Comparison of ENCODE assay signal across 9 mouse cellular contexts in genomic region chr11:53243199-53243598, GRCm38 (mm10). TPM values are rescaled to one million over a fixed set of nuclear protein-coding genes. Genes with fewer than 3 reads are reported as not detected.
DNase-seq lines count a peak whose midpoint lies in the region; ATAC-seq lines count a peak whose summit lies in the region.
"Had no signal": no experiment of that assay in that cellular context is flagged by ENCODE, and none has a peak within 500 bp of the region (broad histone marks: within the 10 kb centered on the region; RNA-seq: fewer than 3 reads in every experiment).

No protein-coding gene starts in this region.

- H3K9ac ChIP-seq in hindbrain, embryonic 14.5 days, result no peak overlapping the region
- no peak overlapping the region for H3K9ac ChIP-seq in embryonic facial prominence, embryonic 11.5 days (replicated peaks; ENCODE audit: low read length)

- no peak overlapping the region for H3K4me3 ChIP-seq in hindbrain, embryonic 10.5 days
- H3K4me3 ChIP-seq in hindbrain, embryonic 14.5 days (replicated peaks; ENCODE audit: low read length), result no peak overlapping the region
- H3K4me3 ChIP-seq in embryonic facial prominence, embryonic 11.5 days (ENCODE audit: low read depth, low read length), result no peak overlapping the region
- H3K4me3 ChIP-seq: myocyte had no signal

- intact Hi-C loops in left cerebral cortex, postnatal 36 days (cut with DNase I), result no loop called here

- H3K27me3 ChIP-seq in hindbrain, embryonic 10.5 days (ENCODE audit: insufficient read depth, poor library complexity, severe bottlenecking), result no peaks in the 10 kb centered on the region
- no peaks in the 10 kb centered on the region for H3K27me3 ChIP-seq in hindbrain, embryonic 14.5 days (ENCODE audit: control insufficient read depth, insufficient read depth, low read length)
- H3K27me3 ChIP-seq in embryonic facial prominence, embryonic 11.5 days (ENCODE audit: control insufficient read depth, insufficient read depth, low read length), result no peaks in the 10 kb centered on the region

- H3K9me3 ChIP-seq in hindbrain, embryonic 10.5 days, result no peaks in the 10 kb centered on the region
- H3K9me3 ChIP-seq in hindbrain, embryonic 14.5 days (ENCODE audit: control insufficient read depth, low read length), result 0 out of 2 replicates have a peak, but pooled peaks cover 3% of the 10 kb centered on the region
- no peaks in the 10 kb centered on the region for H3K9me3 ChIP-seq in embryonic facial prominence, embryonic 11.5 days (replicated peaks; ENCODE audit: control insufficient read depth, low read length)

- 45% methylated on average over 11 of the region's 11 CpGs for WGBS in hindbrain, embryonic 10.5 days
- WGBS in hindbrain, embryonic 14.5 days, result 46% methylated on average over 11 of the region's 11 CpGs
- 47% methylated on average over 11 of the region's 11 CpGs for WGBS in embryonic facial prominence, embryonic 11.5 days

- no peaks in the 10 kb centered on the region for H3K36me3 ChIP-seq in hindbrain, embryonic 10.5 days
- H3K36me3 ChIP-seq in hindbrain, embryonic 14.5 days (replicated peaks; ENCODE audit: control insufficient read depth, insufficient read depth), result no peaks in the 10 kb centered on the region
- no peaks in the 10 kb centered on the region for H3K36me3 ChIP-seq in embryonic facial prominence, embryonic 11.5 days (replicated peaks; ENCODE audit: control insufficient read depth, insufficient read depth, low read depth, low read length)

- no peak overlapping the region for H3K4me2 ChIP-seq in hindbrain, embryonic 14.5 days (replicated peaks)
- no peak overlapping the region for H3K4me2 ChIP-seq in embryonic facial prominence, embryonic 11.5 days (ENCODE audit: low read depth, low read length)

- H3K27ac ChIP-seq in hindbrain, embryonic 10.5 days, result no peak overlapping the region
- H3K27ac ChIP-seq in hindbrain, embryonic 14.5 days, result no peak overlapping the region
- no peak overlapping the region for H3K27ac ChIP-seq in embryonic facial prominence, embryonic 11.5 days (replicated peaks; ENCODE audit: low read depth, low read length)

- ATAC-seq in hindbrain, embryonic 14.5 days (ENCODE audit: low FRiP score), result no peak
- no peak for ATAC-seq in embryonic facial prominence, embryonic 11.5 days (replicated peaks; ENCODE audit: insufficient number of reproducible peaks, low FRiP score, low TSS enrichment, low read depth)
- 0 out of 2 replicates have a peak, but pooled peaks have one; percentile 34 for ATAC-seq in megakaryocyte progenitor cell, adult 5-6 weeks (replicated peaks; ENCODE audit: poor library complexity)

- DNase-seq in hindbrain, embryonic 10.5 days (ENCODE audit: low spot score), result peak; percentile 46
- no peak for DNase-seq in hindbrain, embryonic 14.5 days (ENCODE audit: low spot score)
- peak; percentile 15 for DNase-seq in urinary bladder, postnatal 25 days (ENCODE audit: low spot score)
- no peak for DNase-seq in urinary bladder, adult 2 months (ENCODE audit: low spot score)
- peak; percentile 51 for DNase-seq in embryonic facial prominence, embryonic 11.5 days (ENCODE audit: low spot score)
- DNase-seq in left cerebral cortex, postnatal 36 days (ENCODE audit: low spot score in 2 of 2), result no peak
- no peak for DNase-seq in right cerebral cortex, postnatal 14 days

- no peaks in the 10 kb centered on the region for H3K4me1 ChIP-seq in hindbrain, embryonic 10.5 days (replicated peaks)
- no peaks in the 10 kb centered on the region for H3K4me1 ChIP-seq in hindbrain, embryonic 14.5 days (replicated peaks; ENCODE audit: control insufficient read depth, insufficient read depth, low read length)
- no peaks in the 10 kb centered on the region for H3K4me1 ChIP-seq in embryonic facial prominence, embryonic 11.5 days (ENCODE audit: control insufficient read depth, insufficient read depth, low read length)

RNA-seq across cellular contexts. Expression of gene Hspa4, which starts 57.1 kb away (rescaled TPM):
- polyA plus RNA-seq in hindbrain, embryonic 10.5 days (2016; fragmentation: Nextera tagmentation; extraction: Ambion mirVana), result 91.2 and 112 TPM in 2 replicates
- polyA plus RNA-seq in hindbrain, embryonic 14.5 days (2014; fragmentation: Nextera tagmentation; extraction: Ambion mirVana), result 51.5 and 52.7 TPM in 2 replicates
- 49.3 and 60.3 TPM in 2 replicates for polyA plus RNA-seq in urinary bladder, adult 2 months (2012; rRNA removed)
- 123 and 148 TPM in 2 replicates for polyA plus RNA-seq in embryonic facial prominence, embryonic 11.5 days (2014; fragmentation: Nextera tagmentation; extraction: Ambion mirVana)
- total RNA-seq in megakaryocyte progenitor cell, adult 5-6 weeks (2015), result 148 and 151 TPM in 2 replicates
- 371 and 490 TPM in 2 replicates for total RNA-seq in megakaryocyte progenitor cell, adult 5-6 weeks (2017)
- 100 to 1,000 TPM; 163 to 181 TPM for total RNA-seq in left cerebral cortex, postnatal 36 days (2021)

Comparison
In these comparisons a context has a peak if more than half of its experiments do, and no peak if none do; other contexts are left out.
1. DNase-seq: peak in hindbrain, embryonic 10.5 days (single experiment), urinary bladder, postnatal 25 days (single experiment) and embryonic facial prominence, embryonic 11.5 days (single experiment); none in hindbrain, embryonic 14.5 days (single experiment), urinary bladder, adult 2 months (single experiment), left cerebral cortex, postnatal 36 days (0 of 2) and right cerebral cortex, postnatal 14 days (single experiment).